ENCODE assay signal across 16 mouse cellular contexts in the genomic region with DNA sequence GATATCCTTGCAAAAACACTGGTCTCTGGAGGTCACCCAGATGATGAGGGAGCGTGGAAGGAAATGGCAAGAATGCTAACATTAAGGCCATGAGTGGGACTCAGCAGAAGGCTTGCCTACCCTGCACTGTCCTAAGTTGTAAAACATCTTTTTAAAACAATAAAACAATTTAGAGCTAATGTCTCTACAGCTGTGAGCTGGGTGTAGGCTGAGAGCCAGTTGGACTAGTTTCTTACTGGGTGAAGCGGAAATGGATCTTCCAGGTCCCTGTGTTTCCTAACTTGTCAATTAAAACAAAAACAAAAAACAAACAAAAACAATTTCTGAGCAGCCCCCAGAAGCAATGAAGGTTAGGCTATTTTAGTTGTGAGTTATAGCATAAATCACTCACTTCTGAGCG.
"Had no signal": no experiment of that assay in that cellular context is flagged by ENCODE, and none has a peak within 500 bp of the region (broad histone marks: within the 10 kb centered on the region; RNA-seq: fewer than 3 reads in every experiment).

No protein-coding gene starts in this region.

- H3K27me3 ChIP-seq: lung, embryonic 15.5 days; megakaryocyte, embryonic 14.5 days; midbrain, embryonic 13.5 days; midbrain, embryonic 15.5 days; neural tube, embryonic 12.5 days; stomach, embryonic 15.5 days had no signal

- H3K4me2 ChIP-seq: midbrain, embryonic 11.5 days had no signal

- H3K27ac ChIP-seq: macrophage; midbrain, embryonic 13.5 days; midbrain, embryonic 15.5 days; neural tube, embryonic 12.5 days; stomach, embryonic 15.5 days had no signal

- H3K4me1 ChIP-seq: neural tube, embryonic 12.5 days had no signal

- ATAC-seq: liver, postnatal 0 days; lung, postnatal 0 days; midbrain, embryonic 13.5 days; midbrain, embryonic 15.5 days had no signal

- H3K4me3 ChIP-seq: lung, embryonic 15.5 days; megakaryocyte, embryonic 14.5 days; midbrain, embryonic 13.5 days; neural tube, embryonic 12.5 days had no signal

- H3K36me3 ChIP-seq: midbrain, embryonic 15.5 days; neural tube, embryonic 12.5 days; stomach, embryonic 15.5 days had no signal

- H3K9ac ChIP-seq: liver, postnatal 0 days; lung, embryonic 15.5 days; midbrain, embryonic 13.5 days; midbrain, embryonic 15.5 days; neural tube, embryonic 12.5 days; stomach, embryonic 15.5 days had no signal

- H3K9me3 ChIP-seq: lung, embryonic 15.5 days; megakaryocyte, embryonic 14.5 days; midbrain, embryonic 13.5 days; midbrain, embryonic 15.5 days; neural tube, embryonic 12.5 days; stomach, embryonic 15.5 days had no signal

- DNase-seq: liver, postnatal 0 days; lung, postnatal 14 days; lung, postnatal 36 days; right cerebral cortex, postnatal 14 days; thymus, adult 2 months; thymus, postnatal 25 days; thymus, postnatal 4 days had no signal
